Mouse (Mus musculus) MEL (cell line): Measurements from ENCODE around the gene Slc39a11. TPM values are rescaled to one million over a fixed set of nuclear protein-coding genes. Genes with fewer than 3 reads are reported as not detected.

Experiments
- DNase-seq: peaks from one replicate; pipeline ENCODE4 v3.0.0; 2011; ENCODE audit warnings: low read depth, low spot score
- H3K27ac ChIP-seq: 2 replicates; pipeline ENCODE4 v1.5.1; 2012; ENCODE audit warnings: low read depth, mild to moderate bottlenecking, control low read depth, low read length, moderate library complexity; ENCODE audit not compliant: control insufficient read depth
- H3K27me3 ChIP-seq, 2 experiments: fragments of 150-350 bp in 1 of 2; sonication (generic) in 1 of 2; 2 replicates each; pipeline ENCODE4 v1.6.1; 2012; ENCODE audit warnings: low read length in 2 of 2, mild to moderate bottlenecking in 2 of 2, improper control_type of control experiment in 1 of 2, moderate library complexity in 1 of 2; ENCODE audit not compliant: insufficient read depth in 2 of 2, control insufficient read depth in 1 of 2
- H3K36me3 ChIP-seq, 2 experiments: 2 replicates each; pipeline ENCODE4 v1.6.1; 2012 to 2014; ENCODE audit warnings: low read length in 2 of 2, improper control_type of control experiment in 1 of 2, inconsistent platforms in 1 of 2, mild to moderate bottlenecking in 1 of 2; ENCODE audit not compliant: insufficient read depth in 2 of 2, control insufficient read depth in 1 of 2
- H3K4me1 ChIP-seq, 2 experiments: fragments of 150-350 bp in 1 of 2; sonication (generic) in 1 of 2; 2 replicates each; pipeline ENCODE4 v1.6.1; 2012; ENCODE audit warnings: low read length in 2 of 2, improper control_type of control experiment in 1 of 2, mild to moderate bottlenecking in 1 of 2; ENCODE audit not compliant: insufficient read depth in 2 of 2, control insufficient read depth in 1 of 2
- H3K4me3 ChIP-seq, 2 experiments: fragments of 150-350 bp in 1 of 2; sonication (generic) in 1 of 2; 2 replicates each; pipeline ENCODE4 v1.5.1; 2012; ENCODE audit warnings: low read depth in 2 of 2, low read length in 2 of 2, mild to moderate bottlenecking in 2 of 2, moderate library complexity in 2 of 2, control low read depth in 1 of 2, improper control_type of control experiment in 1 of 2; ENCODE audit not compliant: control insufficient read depth in 1 of 2, insufficient read depth in 1 of 2
- H3K79me2 ChIP-seq: 2 replicates; pipeline ENCODE4 v1.6.1; 2012; ENCODE audit warnings: mild to moderate bottlenecking, low read length, moderate library complexity; ENCODE audit not compliant: control insufficient read depth, poor library complexity, insufficient read depth
- H3K9ac ChIP-seq: 2 replicates; pipeline ENCODE4 v1.6.1; 2012; ENCODE audit warnings: low read depth, mild to moderate bottlenecking, control low read depth, low read length, moderate library complexity; ENCODE audit not compliant: control insufficient read depth, poor library complexity, severe bottlenecking
- H3K9me3 ChIP-seq: fragments of 150-350 bp; sonication (generic); replicated peaks from 2 replicates; pipeline ENCODE4 v1.6.1; 2012; ENCODE audit warnings: mild to moderate bottlenecking, low read length, improper control_type of control experiment, moderate library complexity; ENCODE audit not compliant: insufficient read depth
- BHLHE40 ChIP-seq: IDR thresholded peaks from 2 replicates; pipeline ENCODE4 v1.6.1; 2012; ENCODE audit warnings: low read depth, mild to moderate bottlenecking, inconsistent platforms, low read length, improper control_type of control experiment, borderline replicate concordance
- CHD1 ChIP-seq: IDR thresholded peaks from 2 replicates; pipeline ENCODE4 v1.6.1; 2012; ENCODE audit warnings: low read depth, mild to moderate bottlenecking, inconsistent platforms, low read length, improper control_type of control experiment
- CHD2 ChIP-seq: IDR thresholded peaks from 2 replicates; pipeline ENCODE4 v1.6.1; 2011; ENCODE audit warnings: low read length, improper control_type of control experiment
- E2F4 ChIP-seq: IDR thresholded peaks from 2 replicates; pipeline ENCODE4 v1.6.1; 2011; ENCODE audit warnings: low read depth, low read length, improper control_type of control experiment, borderline replicate concordance
- ELF1 ChIP-seq: IDR thresholded peaks from 2 replicates; pipeline ENCODE4 v1.6.1; 2014; ENCODE audit warnings: low read depth, mild to moderate bottlenecking, inconsistent platforms, low read length, improper control_type of control experiment, moderate library complexity
- EP300 ChIP-seq, 2 experiments: IDR thresholded peaks; 2 replicates each; pipeline ENCODE4 v1.6.1; 2011; ENCODE audit warnings: improper control_type of control experiment in 2 of 2, low read length in 2 of 2, low read depth in 1 of 2, mild to moderate bottlenecking in 1 of 2
- GABPA ChIP-seq: IDR thresholded peaks from 2 replicates; pipeline ENCODE4 v1.6.1; 2012; ENCODE audit warnings: low read depth, mild to moderate bottlenecking, inconsistent platforms, low read length, improper control_type of control experiment, moderate library complexity
- GATA1 ChIP-seq: IDR thresholded peaks from 2 replicates; pipeline ENCODE4 v1.6.1; 2011; ENCODE audit warnings: low read depth, low read length, improper control_type of control experiment
- JUND ChIP-seq: IDR thresholded peaks from 2 replicates; pipeline ENCODE4 v1.6.1; 2011; ENCODE audit warnings: low read depth, mild to moderate bottlenecking, improper control_type of control experiment, low read length
- KAT2A ChIP-seq: conservative IDR thresholded peaks from 2 replicates; pipeline ENCODE4 v1.6.1; 2012; ENCODE audit warnings: low read depth, low read length, improper control_type of control experiment, inconsistent platforms
- MAFK ChIP-seq: IDR thresholded peaks from 2 replicates; pipeline ENCODE4 v1.6.1; 2011; ENCODE audit warnings: low read depth, mild to moderate bottlenecking, low read length, improper control_type of control experiment, borderline replicate concordance
- MAX ChIP-seq: IDR thresholded peaks from 2 replicates; pipeline ENCODE4 v1.6.1; 2011; ENCODE audit warnings: low read length, improper control_type of control experiment
- MXI1 ChIP-seq: IDR thresholded peaks from 2 replicates; pipeline ENCODE4 v1.6.1; 2011; ENCODE audit warnings: mild to moderate bottlenecking, low read depth, low read length, improper control_type of control experiment
- NELFE ChIP-seq: IDR thresholded peaks from 2 replicates; pipeline ENCODE4 v1.6.1; 2011; ENCODE audit warnings: low read depth, low read length, improper control_type of control experiment
- POLR2AphosphoS2 ChIP-seq: IDR thresholded peaks from 2 replicates; pipeline ENCODE4 v1.6.1; 2011; ENCODE audit warnings: low read length, improper control_type of control experiment
- POLR2AphosphoS5 ChIP-seq: IDR thresholded peaks from 2 replicates; pipeline ENCODE4 v1.6.1; 2012; ENCODE audit warnings: low read depth, borderline replicate concordance, mild to moderate bottlenecking, inconsistent platforms, low read length, moderate library complexity, mixed read lengths
- RAD21 ChIP-seq: IDR thresholded peaks from 2 replicates; pipeline ENCODE4 v1.6.1; 2011; ENCODE audit warnings: mild to moderate bottlenecking, low read depth, low read length, improper control_type of control experiment
- RCOR1 ChIP-seq: IDR thresholded peaks from 2 replicates; pipeline ENCODE4 v1.6.1; 2012; ENCODE audit warnings: low read depth, mild to moderate bottlenecking, inconsistent platforms, low read length, improper control_type of control experiment
- SIN3A ChIP-seq: IDR thresholded peaks from 2 replicates; pipeline ENCODE4 v1.6.1; 2012; ENCODE audit warnings: low read length, improper control_type of control experiment, inconsistent platforms
- SMC3 ChIP-seq: IDR thresholded peaks from 2 replicates; pipeline ENCODE4 v1.6.1; 2011; ENCODE audit warnings: low read depth, low read length, improper control_type of control experiment
- TAL1 ChIP-seq: IDR thresholded peaks from 2 replicates; pipeline ENCODE4 v1.6.1; 2012; ENCODE audit warnings: mild to moderate bottlenecking, inconsistent platforms, low read length, moderate library complexity, mixed read lengths
- TBP ChIP-seq: IDR thresholded peaks from 2 replicates; pipeline ENCODE4 v1.8.0; 2011; ENCODE audit warnings: low read depth, low read length, improper control_type of control experiment
- TCF12 ChIP-seq: IDR thresholded peaks from 2 replicates; pipeline ENCODE4 v1.6.1; 2014; ENCODE audit warnings: low read depth, mild to moderate bottlenecking, inconsistent platforms, low read length, improper control_type of control experiment, moderate library complexity
- UBTF ChIP-seq: IDR thresholded peaks from 2 replicates; pipeline ENCODE4 v1.6.1; 2012; ENCODE audit warnings: low read depth, mild to moderate bottlenecking, inconsistent platforms, low read length, improper control_type of control experiment, moderate library complexity, borderline replicate concordance; ENCODE audit not compliant: insufficient read depth
- USF1 ChIP-seq: IDR thresholded peaks from 2 replicates; pipeline ENCODE4 v1.6.1; 2014; ENCODE audit warnings: low read depth, mild to moderate bottlenecking, inconsistent platforms, low read length, improper control_type of control experiment, moderate library complexity
- USF2 ChIP-seq, 2 experiments: IDR thresholded peaks; 2 replicates each; pipeline ENCODE4 v1.6.1; 2011 to 2012; ENCODE audit warnings: improper control_type of control experiment in 2 of 2, low read length in 2 of 2, borderline replicate concordance in 1 of 2, inconsistent platforms in 1 of 2, low read depth in 1 of 2, mild to moderate bottlenecking in 1 of 2; ENCODE audit not compliant: insufficient read depth in 1 of 2
- ZC3H11A ChIP-seq: IDR thresholded peaks from 2 replicates; pipeline ENCODE4 v1.6.1; 2012; ENCODE audit warnings: low read depth, mild to moderate bottlenecking, inconsistent platforms, low read length, improper control_type of control experiment
- ZKSCAN1 ChIP-seq: IDR thresholded peaks from 2 replicates; pipeline ENCODE4 v1.6.1; 2012; ENCODE audit warnings: low read depth, mild to moderate bottlenecking, inconsistent platforms, low read length, improper control_type of control experiment, moderate library complexity
- ZNF384 ChIP-seq: IDR thresholded peaks from 2 replicates; pipeline ENCODE4 v1.6.1; 2012; ENCODE audit warnings: low read depth, mild to moderate bottlenecking, inconsistent platforms, low read length, improper control_type of control experiment
- polyA plus RNA-seq, 2 experiments: library from polyadenylated mRNA; stranded (reverse) in 1 of 2; unstranded in 1 of 2; fragments of >175 nt in 1 of 2; fragments of >200 nt in 1 of 2; gene quantifications; 2 replicates each; pipeline versions ENCODE4 v1.2.1 to v1.2.4; 2012; ENCODE audit warnings: low replicate concordance in 2 of 2, low read depth in 1 of 2; ENCODE audit not compliant: insufficient read length in 2 of 2, insufficient read depth in 1 of 2, missing spikeins in 1 of 2
- total RNA-seq: library from RNA; depleted of rRNA; stranded (reverse); fragments of 300-350 nt; gene quantifications from 2 replicates; pipeline ENCODE4 v1.2.3, GENCODE M21; 2012

Slc39a11 gene
- total and polyA plus RNA-seq, 3 experiments = 34.2 to 45.6 TPM; not detected in 1

DNA sequence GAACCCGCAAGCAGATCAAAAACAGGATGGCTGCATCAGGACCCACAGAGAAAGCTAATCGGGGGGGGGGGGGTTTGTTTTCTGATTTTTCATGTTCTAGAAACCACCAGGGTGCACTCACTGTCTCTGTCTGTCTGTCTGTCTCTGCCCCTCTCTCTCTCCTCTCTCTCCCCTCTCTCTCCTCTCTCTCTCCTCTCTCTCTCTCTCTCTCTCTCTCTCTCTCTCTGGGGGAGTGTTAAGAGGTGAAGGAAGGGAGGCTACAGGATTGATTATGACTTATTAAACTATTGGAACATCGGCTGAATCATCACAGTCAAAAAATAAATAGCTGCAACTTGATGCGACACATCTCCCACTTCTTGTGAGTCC is 31.6 kb downstream of the Slc39a11 start:
- peak overlapping the region; percentile 65 for H3K9ac ChIP-seq
- H3K27ac ChIP-seq = peak overlapping the region; percentile 59; the same call in 1 of the 2 replicates

DNA sequence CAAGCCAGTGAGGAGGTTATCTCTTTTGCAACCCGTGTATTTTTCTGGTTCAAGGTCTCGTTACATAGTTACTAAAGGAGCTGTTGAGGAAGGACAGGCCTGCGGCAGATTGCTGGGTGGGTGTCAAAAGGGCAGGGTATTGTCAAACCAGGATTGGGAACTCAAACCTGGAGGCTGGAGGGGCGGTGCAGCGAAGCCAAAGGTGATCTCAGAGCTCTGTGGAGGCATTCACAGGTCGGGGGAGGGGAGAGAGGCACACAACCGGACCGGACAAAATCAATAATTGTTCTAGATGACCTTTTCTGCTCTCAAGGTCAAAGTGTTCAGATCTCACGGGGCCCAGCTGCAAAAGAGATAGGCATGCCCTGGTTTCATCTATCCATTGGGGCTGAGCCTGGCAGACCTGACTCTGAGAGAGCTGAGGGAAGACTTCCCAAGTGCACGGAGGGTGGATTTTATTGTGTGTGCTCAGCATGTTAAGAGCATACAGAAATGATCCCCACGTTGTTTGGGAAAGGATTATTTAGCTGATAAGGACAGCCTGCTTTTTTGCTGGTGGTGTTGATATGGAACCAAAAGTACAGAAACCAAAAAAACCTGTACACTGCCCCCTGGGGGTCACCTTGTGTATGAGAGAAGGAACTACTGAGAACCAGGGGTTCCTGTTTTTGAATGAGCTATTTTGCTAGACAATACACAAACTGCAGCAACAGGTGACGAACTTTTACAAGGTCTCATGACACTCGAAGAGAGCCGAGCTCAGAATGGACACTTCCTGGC is 32.6 kb downstream of the Slc39a11 start:
- Histone ChIP-seq H3K27me3 (no peaks in the 10 kb centered on the region), H3K36me3 (no peaks in the 10 kb centered on the region), H3K4me3 (peak overlapping the region; percentile 56 to 62), H3K9ac (peak overlapping the region; percentile 65), H3K4me1 (peaks cover 0 to 4% of the 10 kb centered on the region in 2 experiments; a peak in 2 of 4 replicates), H3K79me2 (no peaks in the 10 kb centered on the region; the same call in 1 of the 2 replicates), H3K27ac (peak overlapping the region; percentile 59), H3K9me3 (no peaks in the 10 kb centered on the region)
- peak; percentile 95 for DNase-seq
- TF ChIP-seq USF1 (peak; percentile 56; the same call in 1 of the 2 replicates), TCF12 (0 out of 2 replicates have a peak, but pooled peaks have one; percentile 7), GATA1 (peak; percentile 73; the same call in 1 of the 2 replicates), TAL1 (no peak), MAFK (no peak), POLR2AphosphoS2 (no peak), ZC3H11A (0 out of 2 replicates have a peak, but pooled peaks have one; percentile 2), BHLHE40 (no peak), JUND (0 out of 2 replicates have a peak, but pooled peaks have one; percentile 51), ZKSCAN1 (no peak), USF2 (IDR thresholded peaks at IDR 0.05; ENCODE audit: borderline replicate concordance in 1 of 2, insufficient read depth in 1 of 2, low read depth in 1 of 2, low read length in 2 of 2) (no peak), CHD1 (no peak), NELFE (0 out of 2 replicates have a peak, but pooled peaks have one; percentile 3), ZNF384 (peak; percentile 80), TBP (no peak), RCOR1 (0 out of 2 replicates have a peak, but pooled peaks have one; percentile 10), SIN3A (peak; percentile 84), RAD21 (peak; percentile 55), MAX (0 out of 2 replicates have a peak, but pooled peaks have one; percentile 33), KAT2A (no peak), POLR2AphosphoS5 (no peak), SMC3 (peak; percentile 80), ELF1 (peak; percentile 68; the same call in 1 of the 2 replicates), MXI1 (peak; percentile 58), GABPA (no peak)

More for the DNA sequence above, 31.6 kb downstream of the Slc39a11 start:
- H3K79me2 ChIP-seq = no peaks in the 10 kb centered on the region; the same call in 1 of the 2 replicates
- peak overlapping the region; percentile 56 to 62 for H3K4me3 ChIP-seq
- no peaks in the 10 kb centered on the region for H3K27me3 ChIP-seq
- peak; percentile 95 for TF ChIP-seq JUND
- no peak for TF ChIP-seq POLR2AphosphoS2
- no peak for TF ChIP-seq GATA1
- no peak for TF ChIP-seq BHLHE40
- TF ChIP-seq E2F4 = no peak
- no peak for TF ChIP-seq POLR2AphosphoS5
- TF ChIP-seq RCOR1 = no peak
- no peak for TF ChIP-seq MXI1
- TF ChIP-seq CHD2 = no peak
- TF ChIP-seq KAT2A = no peak
- no peak for TF ChIP-seq UBTF
- TF ChIP-seq EP300 (IDR thresholded peaks at IDR 0.05; ENCODE audit: low read depth in 1 of 2, low read length in 2 of 2) = no peak
- 0 out of 2 replicates have a peak, but pooled peaks have one; percentile 19 for TF ChIP-seq NELFE
- no peaks in the 10 kb centered on the region for H3K36me3 ChIP-seq
- DNase-seq = no peak
- H3K4me1 ChIP-seq = peaks cover 0 to 4% of the 10 kb centered on the region in 2 experiments; a peak in 2 of 4 replicates
- H3K9me3 ChIP-seq = no peaks in the 10 kb centered on the region
